Mouse (Mus musculus) right cerebral cortex, postnatal 36 days (tissue): ENCODE results near the gene Bnipl.
A peak's percentile ranks its signal among the peaks of the same experiment; 100 is the strongest.

Source experiments
- DNase-seq, 2 experiments: peaks; one replicate each; pipeline ENCODE4 v3.0.0; 2022; ENCODE audit warnings: low spot score in 2 of 2, mixed read lengths in 1 of 2

The Bnipl gene

DNA sequence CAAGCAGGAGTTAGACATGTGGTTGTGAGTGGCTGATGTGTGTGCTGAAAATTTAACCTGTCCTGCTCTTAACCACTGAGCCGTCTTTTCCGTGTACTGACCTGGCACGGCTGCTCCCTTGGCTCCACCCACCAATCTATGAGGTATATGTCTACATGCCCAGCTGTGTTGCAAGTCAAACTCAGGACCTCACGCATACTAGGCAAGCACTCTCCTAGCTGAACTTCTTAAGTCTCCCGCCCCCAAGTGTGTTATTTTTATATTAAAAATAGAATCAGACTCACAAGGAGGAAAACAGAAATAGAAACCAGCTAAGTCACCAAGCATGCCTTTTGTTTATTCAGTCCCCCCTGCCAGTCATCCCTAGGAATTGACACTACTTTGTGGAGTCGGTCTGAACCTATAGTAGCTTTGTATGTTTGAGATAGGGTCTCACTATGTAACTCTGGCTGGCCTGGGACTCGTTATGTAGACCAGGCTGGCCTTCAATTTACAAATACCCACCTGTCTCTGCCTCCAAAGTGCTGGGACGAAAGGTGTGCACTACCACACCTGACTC, 13.4 kb downstream of the Bnipl start:
- DNase-seq = no peak

DNA sequence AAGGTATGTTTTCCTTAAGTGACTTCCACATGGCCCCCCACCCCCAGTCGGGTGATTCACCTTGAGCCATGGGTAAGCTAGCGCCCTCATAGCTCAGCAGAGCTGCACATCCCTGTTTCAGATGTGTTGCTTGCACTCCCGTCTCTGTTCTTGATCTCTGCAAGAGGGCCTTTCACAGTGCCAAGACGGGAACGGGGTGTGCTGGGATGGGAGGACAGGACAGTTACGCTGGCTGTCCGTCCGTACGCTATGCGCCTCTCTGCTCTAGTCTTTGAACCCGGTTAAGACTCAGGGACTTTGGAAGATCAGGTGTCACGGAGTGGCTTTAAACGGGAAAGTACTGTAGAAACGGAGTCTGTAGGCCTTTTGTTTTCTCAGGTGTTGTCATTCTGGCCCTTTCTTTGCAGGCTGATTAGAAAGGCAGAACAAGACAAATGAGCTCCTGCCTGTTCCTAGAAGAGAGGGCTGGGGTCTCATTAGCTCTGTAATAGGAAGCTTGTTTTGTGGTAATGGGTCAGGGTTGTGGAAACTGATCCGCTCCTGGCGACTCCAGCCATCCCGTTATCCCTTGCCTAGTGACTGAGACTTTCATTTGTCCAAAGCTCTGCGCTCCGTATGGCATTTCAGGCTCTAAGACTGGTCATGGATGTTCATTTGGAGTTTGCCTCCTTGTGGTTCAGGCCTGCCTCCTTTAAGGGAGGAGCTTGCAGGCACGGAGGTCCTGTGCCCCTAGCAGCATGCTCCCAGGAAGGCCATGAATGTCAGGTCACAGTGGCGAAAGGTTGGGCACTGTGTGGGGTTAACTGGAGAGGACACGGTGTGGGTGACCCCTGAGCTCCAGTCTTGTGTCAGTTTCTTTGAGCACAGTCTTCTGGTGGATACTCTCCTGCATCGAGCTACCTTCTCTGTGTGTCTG, 15.3 kb downstream of the Bnipl start:
- no peak for DNase-seq

DNA sequence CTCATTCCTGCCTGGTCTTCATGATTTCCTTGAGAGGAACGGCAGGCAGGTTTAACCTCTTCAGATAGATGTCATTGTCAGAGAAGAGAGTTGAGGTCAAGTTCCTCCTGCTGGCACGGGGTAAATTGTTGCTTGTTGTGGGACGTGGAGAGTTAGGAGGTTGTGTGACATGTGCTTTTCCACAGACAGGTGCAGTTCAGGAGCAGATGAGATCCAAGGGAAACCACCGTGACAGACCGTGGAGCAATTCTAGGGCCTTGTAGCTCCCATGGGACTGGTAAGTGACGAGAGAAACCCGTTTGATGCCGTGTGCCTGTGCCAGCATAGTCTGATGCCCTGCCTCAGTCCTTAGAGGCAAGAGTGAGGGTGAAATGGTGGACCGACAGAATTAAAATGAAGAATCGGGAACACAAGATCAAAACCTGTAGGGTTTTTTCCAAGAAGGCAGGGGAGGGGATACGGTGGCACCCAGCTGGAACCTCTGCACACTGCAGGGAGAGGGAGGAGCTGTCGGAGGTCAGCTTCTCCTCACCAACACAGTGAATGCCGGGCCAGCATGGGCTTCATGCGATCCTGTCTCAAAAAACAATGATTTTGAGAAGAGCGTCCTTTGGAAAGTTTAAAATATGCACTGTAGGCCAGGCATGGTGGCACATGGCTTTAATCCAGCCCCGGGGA, 17.6 kb downstream of the Bnipl start:
- DNase-seq = no peak

DNA sequence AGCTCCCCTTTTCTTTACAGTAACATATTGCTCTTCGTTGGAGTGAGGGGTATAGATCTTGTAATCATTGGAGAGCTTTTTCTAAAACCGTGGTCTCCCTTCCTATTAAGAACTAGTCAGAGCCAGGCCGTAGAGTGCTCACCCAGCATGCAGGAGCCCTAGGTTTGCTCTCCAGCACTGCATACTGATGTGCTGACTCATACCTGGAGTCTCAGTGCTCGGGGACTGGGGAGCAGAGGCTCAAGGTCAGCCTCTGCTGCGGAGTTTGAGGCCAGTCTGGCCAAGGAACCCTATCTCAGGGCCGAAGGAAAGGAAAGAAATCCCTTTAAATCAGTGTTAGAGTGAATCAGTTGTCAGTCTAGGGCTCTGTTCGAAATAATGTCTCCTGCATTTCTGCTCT, 18.2 kb downstream of the Bnipl start:
- DNase-seq = no peak

DNA sequence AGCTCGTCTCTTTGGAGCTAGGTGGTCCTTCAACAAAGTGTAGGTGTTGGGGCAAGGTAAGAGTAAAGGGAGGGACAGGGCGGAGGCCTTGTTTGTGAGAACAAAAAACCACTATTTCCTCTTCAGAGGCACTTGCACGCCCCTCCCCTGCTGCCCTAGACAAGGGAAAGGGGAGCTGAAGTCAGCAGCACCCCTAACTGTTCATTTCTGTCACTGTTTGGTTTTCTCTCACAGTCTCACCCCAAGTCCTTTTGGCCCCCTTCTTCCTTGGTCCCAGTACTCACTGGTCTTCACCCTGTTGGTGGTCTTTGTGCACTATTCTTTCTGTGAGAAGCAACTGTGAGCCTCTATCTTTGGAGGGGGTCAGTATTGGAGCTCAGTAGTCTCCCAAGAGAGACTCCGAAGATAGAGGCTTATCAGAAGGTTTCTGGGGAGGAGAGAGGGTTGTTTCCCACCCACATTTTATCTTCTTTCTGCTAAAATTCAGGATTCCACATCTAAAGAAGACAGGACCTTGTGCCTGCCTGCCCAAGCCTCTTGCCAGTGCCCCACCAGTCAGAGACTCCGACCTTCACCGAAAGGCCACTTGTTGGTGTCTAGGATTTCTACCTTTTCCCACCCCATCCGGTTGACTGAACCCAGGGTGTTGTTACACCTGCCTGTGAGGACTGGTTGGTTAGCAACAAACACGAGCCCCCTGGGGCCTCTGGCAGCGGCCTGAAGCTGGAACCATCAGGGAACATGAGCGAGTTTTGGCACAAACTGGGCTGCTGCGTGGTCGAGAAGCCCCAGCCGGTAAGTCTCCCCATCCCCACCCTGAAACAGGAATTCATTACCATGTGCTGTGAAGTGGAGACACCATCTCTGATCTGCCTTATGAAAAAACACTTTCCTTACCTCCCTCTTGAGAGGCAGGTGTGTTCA, 19.4 kb downstream of the Bnipl start, which contains the start of gene Mllt11:
Mllt11 (minus strand) TSS at position 874 of the 924 bp plus-strand sequence.
- DNase-seq = no peak

DNA sequence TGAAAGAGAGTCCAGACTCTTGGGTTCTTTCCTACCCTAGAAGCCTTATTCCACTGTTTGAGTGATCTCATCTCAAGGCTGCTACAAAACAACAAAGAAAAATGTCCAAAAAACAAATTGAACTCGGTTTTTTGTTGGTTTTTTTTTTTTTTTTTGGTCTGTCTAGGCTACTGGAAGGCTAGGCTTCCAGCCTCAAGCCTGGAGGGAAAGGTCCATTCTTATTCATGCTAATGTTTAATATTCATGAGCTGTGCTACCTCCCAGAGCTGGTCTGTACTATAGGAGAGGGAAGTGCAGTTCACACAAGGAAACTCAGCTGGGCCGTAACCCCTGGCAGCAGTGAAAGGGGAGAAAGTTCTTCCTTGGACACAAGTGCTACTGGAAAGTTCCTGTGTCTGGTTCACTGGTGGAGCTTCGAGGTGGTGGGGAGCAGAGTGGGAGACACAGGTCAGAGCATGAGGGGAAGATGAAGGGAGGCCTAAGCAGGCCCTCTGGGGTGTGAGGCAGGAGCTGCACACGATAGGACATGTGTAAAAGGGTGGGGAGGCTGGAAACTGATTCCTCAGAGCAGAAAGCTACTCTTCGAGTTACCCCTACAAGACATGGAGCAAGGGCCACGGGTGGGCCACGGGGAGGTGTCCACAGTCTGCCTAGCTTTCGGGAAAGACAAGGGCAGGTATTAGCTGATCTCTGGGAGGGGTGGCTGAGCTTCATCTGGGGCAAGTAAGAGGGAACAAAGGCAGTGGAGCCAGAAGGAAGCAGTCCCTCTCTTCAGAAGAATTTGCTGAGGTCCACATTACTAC, 20.3 kb downstream of the Bnipl start:
- DNase-seq = no peak

DNA sequence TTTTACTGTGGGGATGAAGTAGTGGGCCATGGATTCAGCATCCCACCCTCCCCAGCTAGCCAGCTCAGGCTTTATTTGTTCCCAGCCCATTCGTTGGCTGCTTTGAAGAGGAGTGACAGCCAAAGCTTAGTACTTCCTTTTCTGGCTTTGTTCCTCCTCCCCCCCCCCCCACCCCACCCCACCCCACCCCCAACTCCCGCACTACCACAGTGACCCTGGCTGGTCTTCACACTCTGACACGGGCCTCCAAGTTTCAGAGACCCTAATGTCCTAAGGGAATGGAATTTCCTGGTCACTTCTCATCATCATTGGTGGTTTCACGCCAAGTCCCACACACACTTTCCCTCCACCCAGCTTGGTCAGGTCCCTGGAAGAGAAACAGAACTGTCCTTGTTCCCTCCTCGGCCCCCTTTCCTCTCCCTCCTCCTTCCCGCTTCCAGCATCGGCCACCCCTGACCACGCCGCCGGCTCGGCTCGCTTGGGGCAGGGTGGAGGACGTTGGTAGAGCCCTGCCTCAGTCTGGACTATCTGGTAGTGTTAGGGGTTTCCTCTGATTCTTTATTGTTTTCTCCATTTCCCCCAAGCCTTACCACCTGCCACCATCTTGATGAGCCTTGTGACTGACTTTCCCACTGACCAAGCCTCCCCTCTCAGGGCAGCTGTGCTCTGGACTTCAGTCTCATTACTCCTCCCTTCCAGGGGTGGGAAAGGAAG, 21.1 kb downstream of the Bnipl start:
- peak in 1 of 2 experiments; percentile 18 for DNase-seq

DNA sequence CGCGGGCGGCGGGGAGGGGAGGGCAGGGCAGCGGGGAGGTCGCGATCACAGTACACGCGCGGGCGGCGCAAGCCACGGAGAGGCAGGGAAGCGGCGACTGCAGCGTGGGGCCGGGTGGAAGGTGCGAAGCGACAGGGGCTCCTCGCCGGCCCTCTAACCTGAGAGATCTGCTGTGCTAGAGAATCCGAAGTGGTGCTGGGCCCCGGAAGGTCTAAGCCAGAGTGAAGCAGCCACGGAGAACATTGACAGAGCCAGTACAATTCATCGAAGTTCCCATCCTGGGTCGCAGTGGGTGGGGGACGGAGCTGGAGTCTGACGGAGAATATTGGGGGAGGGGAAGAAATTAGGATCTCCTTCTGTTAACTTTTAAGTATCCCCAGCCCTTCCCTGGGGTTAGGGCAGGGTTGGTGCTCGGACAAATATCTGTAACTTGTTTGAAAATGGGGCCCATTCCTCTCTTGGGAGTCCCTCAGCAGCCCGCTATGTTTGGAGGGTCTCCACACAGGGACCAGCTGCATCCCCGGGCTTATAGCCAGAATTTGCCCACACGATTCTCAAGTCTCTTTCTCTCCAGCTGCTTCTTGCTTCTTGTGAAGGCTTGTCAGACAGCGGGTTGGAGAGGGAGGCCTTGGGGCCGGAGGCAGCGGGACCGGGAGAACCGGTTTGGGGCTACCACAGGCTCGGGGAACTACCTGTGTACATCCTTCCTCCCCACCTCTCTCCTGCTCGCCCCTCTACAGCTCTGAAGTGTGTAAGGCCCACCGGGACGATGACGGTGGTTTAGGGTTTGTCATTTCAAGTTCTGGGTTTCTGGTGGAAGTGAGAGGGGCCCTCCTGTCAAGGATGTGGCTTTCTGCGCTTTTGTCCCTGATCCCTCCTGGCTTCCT, 21.9 kb downstream of the Bnipl start:
- peak; percentile 52 to 63 for DNase-seq

DNA sequence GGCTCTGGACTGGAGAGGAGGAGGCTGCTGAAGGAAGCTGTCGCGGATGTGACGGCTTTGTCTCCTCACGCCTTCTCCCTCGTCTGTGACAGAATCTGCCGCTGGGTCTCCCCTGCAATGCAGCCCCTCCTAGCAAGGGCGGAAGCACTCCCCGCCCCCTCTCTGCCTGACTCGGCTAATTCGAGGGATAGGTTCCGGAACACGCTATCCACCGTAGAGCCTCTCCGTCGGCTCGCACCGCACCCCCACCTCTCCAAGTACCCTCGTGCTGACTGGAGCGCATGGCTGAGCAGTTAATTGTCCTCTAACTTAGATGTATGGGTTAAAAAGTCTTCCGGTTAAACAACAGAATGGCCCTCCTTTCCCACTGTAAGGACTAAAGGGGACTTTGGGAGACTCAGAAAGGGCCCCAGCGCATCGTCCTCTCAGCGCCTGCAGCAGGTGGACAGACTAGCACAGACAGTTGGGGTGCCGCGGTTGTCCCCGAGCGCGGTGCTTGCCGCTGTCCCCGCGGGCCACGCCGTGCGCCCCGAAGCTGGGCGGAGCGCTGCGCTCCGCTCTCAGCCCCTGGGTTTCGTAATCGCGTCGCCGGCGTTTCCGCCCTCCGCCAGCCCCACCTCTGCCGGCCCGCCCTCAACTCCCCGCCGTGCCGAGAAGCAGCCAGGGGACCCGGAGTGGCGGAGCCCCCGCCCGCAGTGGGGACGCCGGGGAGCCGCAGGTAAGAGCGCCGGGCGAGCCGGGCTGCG, 22.7 kb downstream of the Bnipl start, which contains the start of gene Cdc42se1:
Cdc42se1 (plus strand) TSS at position 585 of the 746 bp plus-strand sequence.
- peak; percentile 89 to 90 for DNase-seq

DNA sequence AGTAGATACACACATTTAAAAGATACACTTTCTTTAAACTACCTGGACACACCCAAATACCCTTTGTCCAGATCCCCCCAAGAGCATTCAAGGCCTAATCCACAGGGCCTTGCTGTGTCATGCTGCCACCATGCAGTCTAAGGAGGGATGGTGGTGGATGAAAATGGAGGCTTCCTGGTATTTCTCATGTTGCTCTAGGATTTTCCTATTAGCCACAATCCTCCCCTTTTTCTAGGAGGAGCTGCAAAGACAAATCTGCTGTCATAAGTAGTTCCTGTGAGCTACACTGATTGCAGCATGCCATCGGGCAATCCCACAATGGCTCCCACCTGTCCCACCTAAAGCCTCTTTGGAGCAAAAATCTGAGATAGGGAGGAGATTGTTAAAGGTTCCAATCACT, 23.8 kb downstream of the Bnipl start:
- no peak for DNase-seq

DNA sequence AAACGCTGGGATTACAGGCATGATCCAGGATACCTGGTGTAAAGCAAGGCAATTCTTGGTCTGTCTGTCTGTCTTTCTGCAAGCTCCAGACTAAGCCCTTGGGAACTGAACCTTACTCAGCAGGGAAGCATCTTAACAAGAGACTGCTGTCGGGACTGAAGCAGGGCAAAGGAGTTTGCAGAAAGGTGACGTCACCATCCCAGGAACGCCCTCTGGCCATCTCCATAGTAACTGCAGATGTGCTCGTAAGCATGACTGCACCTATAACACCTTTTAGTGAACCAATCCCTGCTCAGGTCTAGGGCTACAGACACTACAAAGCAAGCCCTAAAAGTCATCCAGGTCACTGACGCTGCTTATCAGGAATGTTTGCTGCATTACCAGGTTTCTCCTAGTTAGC, 26.7 kb downstream of the Bnipl start:
- DNase-seq = no peak

DNA sequence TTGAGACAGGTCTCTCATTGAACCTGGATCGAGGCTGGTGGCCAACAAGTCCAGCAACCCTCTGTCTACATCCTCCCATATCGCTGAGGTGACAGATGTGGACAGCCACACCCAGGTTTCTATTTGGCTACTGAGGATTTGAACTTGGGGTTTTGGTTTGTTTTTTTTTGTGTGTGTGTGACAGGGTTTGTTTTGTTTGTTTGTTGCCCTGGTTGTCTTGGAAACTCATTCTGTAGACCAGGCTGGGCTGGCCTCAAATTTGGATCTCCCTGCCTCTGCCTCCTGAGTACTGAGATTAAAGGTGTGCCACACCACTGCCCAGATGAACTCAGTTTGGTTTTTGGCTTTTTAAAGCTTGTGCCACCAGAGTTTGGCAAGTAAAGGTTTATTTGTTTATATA, 28.0 kb downstream of the Bnipl start:
- no peak for DNase-seq

DNA sequence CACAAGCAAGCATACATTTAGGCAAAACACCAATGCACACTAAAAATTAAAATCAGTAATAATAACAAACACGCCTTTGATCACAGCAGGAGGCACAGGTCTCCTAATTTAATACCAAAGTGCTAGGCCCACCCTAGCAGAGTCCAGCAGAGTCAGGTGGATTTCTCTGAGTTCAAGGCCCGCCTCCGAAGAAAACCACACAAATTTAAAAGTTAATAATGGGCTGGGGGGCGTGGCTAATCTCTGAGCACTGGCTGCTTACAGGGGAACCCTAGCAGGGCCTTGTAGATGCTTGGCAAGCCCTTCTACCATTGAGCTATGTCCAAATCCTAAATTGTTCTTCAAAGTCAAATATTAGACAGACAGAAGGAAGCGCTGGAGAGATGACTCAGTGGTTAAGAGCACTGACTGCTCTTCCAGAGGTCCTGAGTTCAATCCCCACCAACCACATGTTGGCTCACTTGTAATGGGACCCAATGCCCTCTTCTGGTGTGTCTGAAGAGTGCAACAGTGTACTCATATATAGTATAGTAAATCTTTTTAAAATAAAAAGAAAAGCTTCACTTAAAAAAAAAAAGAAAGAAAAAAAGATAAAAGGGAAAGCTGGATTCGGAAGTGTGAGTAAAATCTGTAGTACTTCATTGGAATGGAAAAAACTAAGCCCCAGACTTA, 32.4 kb downstream of the Bnipl start:
- DNase-seq = no peak

DNA sequence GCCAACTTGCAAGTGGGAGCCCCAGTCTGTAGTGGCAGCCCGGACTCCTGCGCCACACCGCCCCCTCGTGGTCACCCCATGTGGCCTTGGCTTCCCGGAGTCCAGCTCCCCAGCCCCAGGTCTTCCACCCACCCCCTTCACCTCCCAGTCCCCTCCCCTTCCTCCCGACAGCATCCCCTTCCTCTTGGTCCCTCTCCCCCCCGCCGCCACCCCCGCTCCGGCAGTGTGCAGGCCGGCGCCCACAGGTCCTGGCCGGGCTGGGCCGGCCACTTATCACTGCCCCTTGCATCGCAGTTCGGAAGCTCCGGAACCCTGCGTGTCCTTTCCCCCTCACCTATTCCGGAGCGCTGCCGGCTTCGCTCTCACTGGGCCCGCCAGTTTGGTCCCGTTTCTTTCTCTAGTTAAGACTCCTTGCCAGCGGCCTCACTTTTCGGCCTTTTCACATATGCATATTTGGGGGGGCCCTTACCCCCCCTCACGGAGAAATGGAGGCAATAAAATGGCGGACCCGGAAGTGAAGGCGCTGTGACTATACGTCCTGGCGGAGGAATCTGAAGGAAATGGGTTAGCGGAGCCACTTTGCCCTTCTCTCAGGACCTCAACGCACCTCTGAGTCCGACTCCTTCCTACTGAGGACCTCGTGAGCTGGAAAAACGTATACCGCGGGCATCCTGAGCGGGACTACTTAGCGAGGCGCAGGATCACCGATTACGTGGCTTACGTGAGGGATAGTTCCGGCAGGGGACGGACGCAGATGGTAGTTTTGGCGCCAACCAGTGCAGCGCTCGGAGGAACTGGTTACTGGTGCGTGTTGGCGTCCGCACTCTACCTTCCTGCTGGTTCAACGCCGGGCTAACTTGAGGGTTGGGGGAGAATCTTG, 33.5 kb downstream of the Bnipl start, which contains the start of gene Gabpb2:
Gabpb2 (minus strand) TSS at position 662 of the 880 bp plus-strand sequence.
- DNase-seq = peak; percentile 77 to 79

DNA sequence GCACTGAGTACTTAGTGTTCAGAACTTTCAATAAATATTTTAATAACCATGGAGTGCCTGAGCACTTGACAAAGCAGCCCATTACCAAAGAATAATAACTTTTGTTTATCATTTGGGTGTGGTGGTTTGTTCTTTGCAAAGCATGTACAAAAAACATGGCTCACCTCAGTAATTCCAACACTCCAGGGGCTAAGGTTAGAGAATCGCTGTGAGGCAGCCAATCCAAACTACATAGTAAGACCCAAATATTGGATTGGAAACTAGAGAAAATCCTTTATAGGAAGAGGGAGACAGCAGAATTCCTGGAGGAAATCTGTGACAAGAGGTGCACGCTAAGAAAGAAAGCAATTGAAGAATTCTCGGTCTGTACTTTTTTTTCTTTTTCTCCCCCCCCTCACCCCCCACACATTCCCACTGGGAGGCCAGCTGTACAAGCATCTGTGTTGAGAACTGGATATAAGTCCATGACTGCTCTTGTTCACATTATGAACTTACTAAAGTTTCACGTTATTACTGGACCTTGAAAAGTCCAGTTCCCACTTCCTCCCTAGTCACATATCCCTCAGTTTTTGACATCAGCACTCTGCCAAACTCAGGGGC, 34.2 kb downstream of the Bnipl start:
- no peak for DNase-seq

DNA sequence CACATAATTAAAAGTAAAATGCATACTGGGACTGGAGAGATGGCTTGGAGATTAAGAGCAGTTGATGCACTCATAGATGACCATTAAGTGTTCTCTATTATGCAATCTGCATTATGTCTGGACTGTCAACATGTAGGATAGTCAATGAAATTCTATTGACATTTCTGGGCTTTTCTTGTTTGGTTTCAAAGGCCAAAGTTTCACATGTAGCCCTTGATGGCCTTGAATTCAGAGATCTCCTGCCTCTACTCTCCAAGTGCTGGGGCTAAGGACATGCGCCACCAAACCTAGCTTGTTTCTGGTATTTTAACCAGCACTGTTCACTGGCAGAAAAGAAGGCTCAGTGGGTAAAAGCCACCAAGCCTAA, 37.4 kb downstream of the Bnipl start:
- no peak for DNase-seq
